Mouse (Mus musculus) CH12.LX (cell line): ENCODE results near the gene Abca1. TPM values are rescaled to one million over a fixed set of nuclear protein-coding genes. Genes with fewer than 3 reads are reported as not detected.

ENCODE experiments used
- DNase-seq: peaks from one replicate; pipeline ENCODE4 v3.0.0-alpha.2; 2013; ENCODE audit errors: extremely low read depth
- H3K27ac ChIP-seq: 2 replicates; pipeline ENCODE4 v1.5.1; 2012; ENCODE audit warnings: low read depth, mild to moderate bottlenecking, control low read depth, moderate library complexity; ENCODE audit not compliant: insufficient read depth
- H3K27me3 ChIP-seq: replicated peaks from 2 replicates; pipeline ENCODE3; 2012; ENCODE audit warnings: inconsistent platforms
- H3K36me3 ChIP-seq, 2 experiments: replicated peaks in 1 of 2; 2 replicates each; pipeline versions ENCODE3 to v1.6.1; 2012; ENCODE audit warnings: inconsistent platforms in 1 of 2, low read length in 1 of 2, mild to moderate bottlenecking in 1 of 2, mixed read lengths in 1 of 2, moderate library complexity in 1 of 2; ENCODE audit not compliant: control insufficient read depth in 1 of 2, insufficient read depth in 1 of 2
- H3K4me1 ChIP-seq, 2 experiments: 2 replicates each; pipeline ENCODE4 v1.6.1; 2012; ENCODE audit warnings: inconsistent platforms in 1 of 2, moderate library complexity in 1 of 2; ENCODE audit not compliant: insufficient read depth in 2 of 2, control insufficient read depth in 1 of 2
- H3K4me2 ChIP-seq: 2 replicates; pipeline ENCODE4 v1.6.1; 2012; ENCODE audit warnings: low read depth, mild to moderate bottlenecking, control low read depth; ENCODE audit not compliant: poor library complexity, insufficient read depth, severe bottlenecking
- H3K4me3 ChIP-seq, 3 experiments: fragments of 150-350 bp in 1 of 3; sonication (generic) in 1 of 3; replicated peaks in 1 of 3; 2 replicates each; pipeline versions ENCODE3 to v1.5.1; 2011 to 2012; ENCODE audit warnings: low read depth in 2 of 3, low read length in 2 of 3, mild to moderate bottlenecking in 2 of 3, moderate library complexity in 2 of 3, control low read depth in 1 of 3, improper control_type of control experiment in 1 of 3, inconsistent platforms in 1 of 3, mixed read lengths in 1 of 3; ENCODE audit not compliant: poor library complexity in 1 of 3
- H3K79me2 ChIP-seq: replicated peaks from 2 replicates; pipeline ENCODE4 v1.6.1; 2012; ENCODE audit warnings: mild to moderate bottlenecking, moderate library complexity; ENCODE audit not compliant: control insufficient read depth, poor library complexity, insufficient read depth, severe bottlenecking; ENCODE audit errors: extremely low read depth
- H3K9ac ChIP-seq: 2 replicates; pipeline ENCODE4 v1.6.1; 2012; ENCODE audit warnings: low read depth, mild to moderate bottlenecking, control low read depth, moderate library complexity; ENCODE audit not compliant: insufficient read depth
- H3K9me3 ChIP-seq: replicated peaks from 2 replicates; pipeline ENCODE3; 2012; ENCODE audit warnings: low read length, inconsistent platforms, mixed read lengths
- BHLHE40 ChIP-seq: IDR thresholded peaks from 2 replicates; pipeline ENCODE4 v1.6.1; 2011; ENCODE audit warnings: mild to moderate bottlenecking, low read depth, low read length, improper control_type of control experiment
- CHD1 ChIP-seq: IDR thresholded peaks from 2 replicates; pipeline ENCODE4 v1.6.1; 2012; ENCODE audit warnings: low read depth, low read length, improper control_type of control experiment, inconsistent platforms
- CHD2 ChIP-seq: IDR thresholded peaks from 2 replicates; pipeline ENCODE4 v1.6.1; 2011; ENCODE audit warnings: low read length, improper control_type of control experiment
- EP300 ChIP-seq: IDR thresholded peaks from 2 replicates; pipeline ENCODE4 v1.6.1; 2011; ENCODE audit warnings: low read length, improper control_type of control experiment
- ETS1 ChIP-seq: conservative IDR thresholded peaks from 2 replicates; pipeline ENCODE4 v1.6.1; 2012; ENCODE audit warnings: low read depth, mild to moderate bottlenecking, inconsistent platforms, low read length, improper control_type of control experiment, moderate library complexity
- HCFC1 ChIP-seq: IDR thresholded peaks from 2 replicates; pipeline ENCODE4 v1.6.1; 2012; ENCODE audit warnings: low read depth, mild to moderate bottlenecking, inconsistent platforms, low read length, improper control_type of control experiment
- JUND ChIP-seq: conservative IDR thresholded peaks from 2 replicates; pipeline ENCODE4 v1.6.1; 2011; ENCODE audit warnings: low read depth, low read length, improper control_type of control experiment
- KAT2A ChIP-seq: IDR thresholded peaks from 2 replicates; pipeline ENCODE4 v1.6.1; 2012; ENCODE audit warnings: low read length, improper control_type of control experiment, inconsistent platforms; ENCODE audit not compliant: insufficient replicate concordance
- MAFK ChIP-seq: IDR thresholded peaks from 2 replicates; pipeline ENCODE4 v1.6.1; 2011; ENCODE audit warnings: low read length, improper control_type of control experiment; ENCODE audit not compliant: insufficient replicate concordance
- MXI1 ChIP-seq: IDR thresholded peaks from 2 replicates; pipeline ENCODE4 v1.6.1; 2011; ENCODE audit warnings: mild to moderate bottlenecking, low read depth, low read length, improper control_type of control experiment
- NRF1 ChIP-seq: IDR thresholded peaks from 2 replicates; pipeline ENCODE4 v1.6.1; 2014; ENCODE audit warnings: low read depth, mild to moderate bottlenecking, inconsistent platforms, low read length, improper control_type of control experiment, moderate library complexity
- POLR2A ChIP-seq: IDR thresholded peaks from 2 replicates; pipeline ENCODE4 v1.6.1; 2011; ENCODE audit warnings: low read depth, mild to moderate bottlenecking, improper control_type of control experiment, low read length
- POLR2AphosphoS2 ChIP-seq: IDR thresholded peaks from 2 replicates; pipeline ENCODE4 v1.6.1; 2011; ENCODE audit warnings: low read depth, low read length, improper control_type of control experiment
- RAD21 ChIP-seq: IDR thresholded peaks from 2 replicates; pipeline ENCODE4 v1.6.1; 2011; ENCODE audit warnings: low read depth, mild to moderate bottlenecking, low read length, improper control_type of control experiment, moderate library complexity
- RCOR1 ChIP-seq: conservative IDR thresholded peaks from 2 replicates; pipeline ENCODE4 v1.6.1; 2012; ENCODE audit warnings: low read depth, mild to moderate bottlenecking, inconsistent platforms, low read length, improper control_type of control experiment
- SIN3A ChIP-seq: IDR thresholded peaks from 2 replicates; pipeline ENCODE4 v1.6.1; 2012; ENCODE audit warnings: low read length, improper control_type of control experiment, inconsistent platforms
- SMC3 ChIP-seq: IDR thresholded peaks from 2 replicates; pipeline ENCODE4 v1.6.1; 2011; ENCODE audit warnings: low read depth, low read length, improper control_type of control experiment
- USF1 ChIP-seq: IDR thresholded peaks from 2 replicates; pipeline ENCODE4 v1.6.1; 2014; ENCODE audit warnings: low read depth, mild to moderate bottlenecking, inconsistent platforms, low read length, improper control_type of control experiment
- USF2 ChIP-seq: conservative IDR thresholded peaks from 2 replicates; pipeline ENCODE4 v1.6.1; 2011; ENCODE audit warnings: low read depth, low read length, improper control_type of control experiment
- ZC3H11A ChIP-seq: IDR thresholded peaks from 2 replicates; pipeline ENCODE4 v1.6.1; 2012; ENCODE audit warnings: low read depth, mild to moderate bottlenecking, inconsistent platforms, low read length, improper control_type of control experiment
- ZMIZ1 ChIP-seq: IDR thresholded peaks from 2 replicates; pipeline ENCODE4 v1.6.1; 2012; ENCODE audit warnings: low read depth, mild to moderate bottlenecking, inconsistent platforms, low read length, improper control_type of control experiment
- dilution Hi-C: fragments of 300-500 bp; cut with MboI; formaldehyde crosslinking; loops from 2 replicates; pipeline ENCODE4 v1.14.3; 2020; ENCODE audit warnings: low sequenced_read_pairs; ENCODE audit not compliant: extremely low pct_unique_long_range_greater_than_20kb, extremely low pct_ligation_motif_present
- in situ Hi-C: fragments of 300-500 bp; cut with MboI; formaldehyde crosslinking; loops from 3 replicates; pipeline ENCODE4 v1.14.3; 2019; ENCODE audit warnings: low sequenced_read_pairs, low pct_ligation_motif_present, low pct_unique_long_range_greater_than_20kb, mixed read lengths
- polyA plus RNA-seq: library from polyadenylated mRNA; unstranded; fragments of >175 nt; gene quantifications from 2 replicates; pipeline ENCODE4 v1.2.1, GENCODE M21; 2012; ENCODE audit warnings: low read depth; ENCODE audit not compliant: insufficient read length
- total RNA-seq, 2 experiments: library from RNA; depleted of rRNA; stranded (reverse); fragments of 300-350 nt in 1 of 2; fragments of >200 nt in 1 of 2; gene quantifications; 2 replicates each; pipeline ENCODE4 v1.2.3; 2012 to 2014

The Abca1 gene
- total and polyA plus RNA-seq, 3 experiments: 0.13 to 0.46 (median 0.35) TPM

- no peak for TF ChIP-seq SMC3
- TF ChIP-seq MXI1: no peak
- no peak for TF ChIP-seq RAD21
- TF ChIP-seq HCFC1: no peak
- TF ChIP-seq ETS1: no peak
- no peak for TF ChIP-seq POLR2AphosphoS2
- no peak for TF ChIP-seq BHLHE40
- TF ChIP-seq JUND: no peak
- no peak for TF ChIP-seq ZC3H11A
- TF ChIP-seq MAFK: no peak
- TF ChIP-seq CHD2: no peak
- TF ChIP-seq USF2: no peak
- no peak for TF ChIP-seq USF1
- no peak for TF ChIP-seq CHD1
- TF ChIP-seq RCOR1: no peak
- TF ChIP-seq KAT2A: no peak
- no peak for TF ChIP-seq SIN3A
- no peak for TF ChIP-seq ZMIZ1
- no peak for TF ChIP-seq NRF1
- TF ChIP-seq, all 38 proteins: peak for 0
- in situ Hi-C loops: no loop called here
- DNase-seq: no peak
- no peaks in the 10 kb centered on the region for H3K27me3 ChIP-seq
- no peaks in the 10 kb centered on the region for H3K79me2 ChIP-seq
- dilution Hi-C loops: no loop called here
- no peaks in the 10 kb centered on the region for H3K9me3 ChIP-seq
- peaks cover 9 to 16% of the 10 kb centered on the region in 2 experiments for H3K36me3 ChIP-seq
- no peak overlapping the region for H3K4me2 ChIP-seq
- no peak overlapping the region for H3K27ac ChIP-seq
- H3K9ac ChIP-seq: no peak overlapping the region
- no peak overlapping the region for H3K4me3 ChIP-seq
- no peaks in the 10 kb centered on the region for H3K4me1 ChIP-seq
Measured at GRCm38 (mm10) chr4:53027811-53028210, 131.9 kb downstream of the Abca1 start.

- H3K4me1 ChIP-seq: no peaks in the 10 kb centered on the region
- no peak overlapping the region for H3K27ac ChIP-seq
- peaks cover 20 to 40% of the 10 kb centered on the region in 2 experiments for H3K36me3 ChIP-seq
- no peak overlapping the region for H3K4me3 ChIP-seq
- no peak overlapping the region for H3K9ac ChIP-seq
- dilution Hi-C loops: no loop called here
- in situ Hi-C loops: no loop called here
- DNase-seq: no peak
- no peaks in the 10 kb centered on the region for H3K79me2 ChIP-seq
- no peaks in the 10 kb centered on the region for H3K9me3 ChIP-seq
- H3K27me3 ChIP-seq: no peaks in the 10 kb centered on the region
- no peak for TF ChIP-seq USF2
- no peak for TF ChIP-seq EP300
- TF ChIP-seq MAFK: no peak
- no peak for TF ChIP-seq POLR2A
- no peak for TF ChIP-seq SMC3
- TF ChIP-seq CHD2: no peak
- H3K4me2 ChIP-seq: no peak overlapping the region
Measured at GRCm38 (mm10) chr4:53024397-53024796, 135.3 kb downstream of the Abca1 start.
